Mouse (Mus musculus) myocyte (in vitro differentiated cells): ENCODE results near the gene Nop58.

Experiments used
- CEBPB ChIP-seq: IDR thresholded peaks from 2 replicates; pipeline ENCODE4 v1.6.1; 2011; ENCODE audit warnings: mild to moderate bottlenecking, moderate library complexity; ENCODE audit not compliant: poor library complexity, insufficient read depth, severe bottlenecking
- E2F4 ChIP-seq: IDR thresholded peaks from one replicate; pipeline ENCODE4 v1.6.1; 2011; ENCODE audit warnings: mild to moderate bottlenecking, control low read depth, moderate library complexity; ENCODE audit not compliant: insufficient read depth
- MAX ChIP-seq: IDR thresholded peaks from one replicate; pipeline ENCODE4 v1.6.1; 2011; ENCODE audit warnings: low read depth, mild to moderate bottlenecking, control low read depth
- MYOD1 ChIP-seq, 3 experiments: IDR thresholded peaks; one replicate each; pipeline ENCODE4 v1.6.1; 2011; ENCODE audit warnings: control low read depth in 2 of 3, low read depth in 2 of 3, mild to moderate bottlenecking in 2 of 3, moderate library complexity in 1 of 3; ENCODE audit not compliant: insufficient read length in 2 of 3, control insufficient read depth in 1 of 3
- MYOG ChIP-seq, 3 experiments: IDR thresholded peaks; one replicate each; pipeline ENCODE4 v1.6.1; 2011; ENCODE audit warnings: control low read depth in 2 of 3, low read depth in 2 of 3, mild to moderate bottlenecking in 2 of 3; ENCODE audit not compliant: insufficient read length in 2 of 3, control insufficient read depth in 1 of 3, insufficient read depth in 1 of 3
- POLR2A ChIP-seq: IDR thresholded peaks from one replicate; pipeline ENCODE4 v1.6.1; 2011; ENCODE audit warnings: low read depth, mild to moderate bottlenecking, control low read depth, moderate library complexity; ENCODE audit not compliant: insufficient read length
- POLR2AphosphoS2 ChIP-seq: IDR thresholded peaks from one replicate; pipeline ENCODE4 v1.6.1; 2011; ENCODE audit warnings: low read depth, control low read depth; ENCODE audit not compliant: insufficient read length
- SRF ChIP-seq: IDR thresholded peaks from one replicate; pipeline ENCODE4 v1.6.1; 2011; ENCODE audit warnings: low read depth; ENCODE audit not compliant: control insufficient read depth, insufficient read length
- TCF12 ChIP-seq: IDR thresholded peaks from one replicate; pipeline ENCODE4 v1.6.1; 2011; ENCODE audit warnings: mild to moderate bottlenecking, control low read depth; ENCODE audit not compliant: poor library complexity, insufficient read depth, severe bottlenecking
- TCF3 ChIP-seq: IDR thresholded peaks from one replicate; pipeline ENCODE4 v1.6.1; 2011; ENCODE audit warnings: low read depth, control low read depth; ENCODE audit not compliant: insufficient read length
- USF1 ChIP-seq: IDR thresholded peaks from one replicate; pipeline ENCODE4 v1.6.1; 2011; ENCODE audit warnings: low read depth, mild to moderate bottlenecking, control low read depth, moderate library complexity

DNA sequence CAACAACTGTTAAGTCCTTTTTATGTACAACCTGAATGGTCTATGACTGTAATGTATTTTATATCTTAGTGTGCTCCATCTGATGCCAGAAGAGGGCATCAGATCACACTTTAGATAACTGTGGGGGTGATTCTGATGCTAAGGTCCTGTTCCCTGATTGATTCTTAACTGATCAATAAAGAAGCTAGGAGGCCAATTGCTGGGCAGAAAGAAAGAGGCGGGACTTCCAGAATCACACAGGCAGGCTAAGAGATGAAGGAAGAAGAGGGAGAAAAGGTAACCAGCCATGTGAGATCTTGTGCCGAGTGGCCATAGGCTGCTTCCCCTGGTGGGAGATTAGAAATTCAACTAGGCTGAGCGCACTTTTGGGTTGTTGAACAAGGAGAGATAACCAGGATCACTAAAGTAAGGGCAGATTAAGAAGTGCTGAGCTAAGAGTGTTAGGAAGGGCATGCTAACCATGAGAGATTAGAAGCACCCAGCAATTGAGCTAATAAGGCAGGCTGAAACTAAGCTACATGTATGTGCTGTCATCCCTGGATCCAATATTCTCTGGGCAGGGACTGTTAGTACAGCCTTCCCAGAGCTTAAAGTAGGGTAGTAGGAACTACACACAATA, 33.5 kb upstream of the Nop58 start:
- no peak for TF ChIP-seq POLR2AphosphoS2
- no peak for TF ChIP-seq POLR2A
- TF ChIP-seq MAX = no peak
- TF ChIP-seq MYOG (IDR thresholded peaks at IDR 0.05; ENCODE audit: control insufficient read depth in 1 of 3, insufficient read depth in 1 of 3, insufficient read length in 2 of 3, low read depth in 2 of 3) = no peak
- TF ChIP-seq SRF = no peak
- no peak for TF ChIP-seq MYOD1 (IDR thresholded peaks at IDR 0.05; ENCODE audit: control insufficient read depth in 1 of 3, insufficient read length in 2 of 3, low read depth in 2 of 3)
- no peak for TF ChIP-seq USF1
- TF ChIP-seq E2F4 = no peak
- no peak for TF ChIP-seq CEBPB
- TF ChIP-seq TCF3 = no peak
- no peak for TF ChIP-seq TCF12
